Mouse (Mus musculus) CH12.LX (cell line): ENCODE results near the gene Tmem19. TPM values are rescaled to one million over a fixed set of nuclear protein-coding genes. Genes with fewer than 3 reads are reported as not detected.

Experiments used
- DNase-seq: peaks from one replicate; pipeline ENCODE4 v3.0.0-alpha.2; 2013; ENCODE audit errors: extremely low read depth
- H3K27ac ChIP-seq: 2 replicates; pipeline ENCODE4 v1.5.1; 2012; ENCODE audit warnings: low read depth, mild to moderate bottlenecking, control low read depth, moderate library complexity; ENCODE audit not compliant: insufficient read depth
- H3K27me3 ChIP-seq: replicated peaks from 2 replicates; pipeline ENCODE3; 2012; ENCODE audit warnings: inconsistent platforms
- H3K36me3 ChIP-seq, 2 experiments: replicated peaks in 1 of 2; 2 replicates each; pipeline versions ENCODE3 to v1.6.1; 2012; ENCODE audit warnings: inconsistent platforms in 1 of 2, low read length in 1 of 2, mild to moderate bottlenecking in 1 of 2, mixed read lengths in 1 of 2, moderate library complexity in 1 of 2; ENCODE audit not compliant: control insufficient read depth in 1 of 2, insufficient read depth in 1 of 2
- H3K4me1 ChIP-seq, 2 experiments: 2 replicates each; pipeline ENCODE4 v1.6.1; 2012; ENCODE audit warnings: inconsistent platforms in 1 of 2, moderate library complexity in 1 of 2; ENCODE audit not compliant: insufficient read depth in 2 of 2, control insufficient read depth in 1 of 2
- H3K4me2 ChIP-seq: 2 replicates; pipeline ENCODE4 v1.6.1; 2012; ENCODE audit warnings: low read depth, mild to moderate bottlenecking, control low read depth; ENCODE audit not compliant: poor library complexity, insufficient read depth, severe bottlenecking
- H3K4me3 ChIP-seq, 3 experiments: fragments of 150-350 bp in 1 of 3; sonication (generic) in 1 of 3; replicated peaks in 1 of 3; 2 replicates each; pipeline versions ENCODE3 to v1.5.1; 2011 to 2012; ENCODE audit warnings: low read depth in 2 of 3, low read length in 2 of 3, mild to moderate bottlenecking in 2 of 3, moderate library complexity in 2 of 3, control low read depth in 1 of 3, improper control_type of control experiment in 1 of 3, inconsistent platforms in 1 of 3, mixed read lengths in 1 of 3; ENCODE audit not compliant: poor library complexity in 1 of 3
- H3K79me2 ChIP-seq: replicated peaks from 2 replicates; pipeline ENCODE4 v1.6.1; 2012; ENCODE audit warnings: mild to moderate bottlenecking, moderate library complexity; ENCODE audit not compliant: control insufficient read depth, poor library complexity, insufficient read depth, severe bottlenecking; ENCODE audit errors: extremely low read depth
- H3K9ac ChIP-seq: 2 replicates; pipeline ENCODE4 v1.6.1; 2012; ENCODE audit warnings: low read depth, mild to moderate bottlenecking, control low read depth, moderate library complexity; ENCODE audit not compliant: insufficient read depth
- H3K9me3 ChIP-seq: replicated peaks from 2 replicates; pipeline ENCODE3; 2012; ENCODE audit warnings: low read length, inconsistent platforms, mixed read lengths
- BHLHE40 ChIP-seq: IDR thresholded peaks from 2 replicates; pipeline ENCODE4 v1.6.1; 2011; ENCODE audit warnings: mild to moderate bottlenecking, low read depth, low read length, improper control_type of control experiment
- ELF1 ChIP-seq: IDR thresholded peaks from 2 replicates; pipeline ENCODE4 v1.6.1; 2014; ENCODE audit warnings: low read depth, mild to moderate bottlenecking, inconsistent platforms, low read length, improper control_type of control experiment
- HCFC1 ChIP-seq: IDR thresholded peaks from 2 replicates; pipeline ENCODE4 v1.6.1; 2012; ENCODE audit warnings: low read depth, mild to moderate bottlenecking, inconsistent platforms, low read length, improper control_type of control experiment
- JUND ChIP-seq: conservative IDR thresholded peaks from 2 replicates; pipeline ENCODE4 v1.6.1; 2011; ENCODE audit warnings: low read depth, low read length, improper control_type of control experiment
- MAFK ChIP-seq: IDR thresholded peaks from 2 replicates; pipeline ENCODE4 v1.6.1; 2011; ENCODE audit warnings: low read length, improper control_type of control experiment; ENCODE audit not compliant: insufficient replicate concordance
- MAX ChIP-seq: IDR thresholded peaks from 2 replicates; pipeline ENCODE4 v1.6.1; 2011; ENCODE audit warnings: low read length, improper control_type of control experiment
- MAZ ChIP-seq: IDR thresholded peaks from 2 replicates; pipeline ENCODE4 v1.6.1; 2012; ENCODE audit warnings: low read depth, mild to moderate bottlenecking, inconsistent platforms, low read length, improper control_type of control experiment, moderate library complexity
- MEF2A ChIP-seq: IDR thresholded peaks from 2 replicates; pipeline ENCODE4 v1.6.1; 2014; ENCODE audit warnings: low read depth, mild to moderate bottlenecking, inconsistent platforms, low read length, improper control_type of control experiment, borderline replicate concordance
- PAX5 ChIP-seq: IDR thresholded peaks from 2 replicates; pipeline ENCODE4 v1.6.1; 2012; ENCODE audit warnings: low read length, inconsistent platforms, mixed read lengths
- POLR2A ChIP-seq: IDR thresholded peaks from 2 replicates; pipeline ENCODE4 v1.6.1; 2011; ENCODE audit warnings: low read depth, mild to moderate bottlenecking, improper control_type of control experiment, low read length
- RAD21 ChIP-seq: IDR thresholded peaks from 2 replicates; pipeline ENCODE4 v1.6.1; 2011; ENCODE audit warnings: low read depth, mild to moderate bottlenecking, low read length, improper control_type of control experiment, moderate library complexity
- RCOR1 ChIP-seq: conservative IDR thresholded peaks from 2 replicates; pipeline ENCODE4 v1.6.1; 2012; ENCODE audit warnings: low read depth, mild to moderate bottlenecking, inconsistent platforms, low read length, improper control_type of control experiment
- SIN3A ChIP-seq: IDR thresholded peaks from 2 replicates; pipeline ENCODE4 v1.6.1; 2012; ENCODE audit warnings: low read length, improper control_type of control experiment, inconsistent platforms
- TBP ChIP-seq: conservative IDR thresholded peaks from 2 replicates; pipeline ENCODE4 v1.6.1; 2011; ENCODE audit warnings: low read depth, low read length, improper control_type of control experiment
- TCF12 ChIP-seq: IDR thresholded peaks from 2 replicates; pipeline ENCODE4 v1.6.1; 2014; ENCODE audit warnings: low read depth, mild to moderate bottlenecking, inconsistent platforms, low read length, improper control_type of control experiment
- ZC3H11A ChIP-seq: IDR thresholded peaks from 2 replicates; pipeline ENCODE4 v1.6.1; 2012; ENCODE audit warnings: low read depth, mild to moderate bottlenecking, inconsistent platforms, low read length, improper control_type of control experiment
- ZKSCAN1 ChIP-seq: IDR thresholded peaks from 2 replicates; pipeline ENCODE4 v1.6.1; 2012; ENCODE audit warnings: low read depth, inconsistent platforms, low read length, improper control_type of control experiment, borderline replicate concordance
- dilution Hi-C: fragments of 300-500 bp; cut with MboI; formaldehyde crosslinking; loops from 2 replicates; pipeline ENCODE4 v1.14.3; 2020; ENCODE audit warnings: low sequenced_read_pairs; ENCODE audit not compliant: extremely low pct_unique_long_range_greater_than_20kb, extremely low pct_ligation_motif_present
- in situ Hi-C: fragments of 300-500 bp; cut with MboI; formaldehyde crosslinking; loops from 3 replicates; pipeline ENCODE4 v1.14.3; 2019; ENCODE audit warnings: low sequenced_read_pairs, low pct_ligation_motif_present, low pct_unique_long_range_greater_than_20kb, mixed read lengths
- polyA plus RNA-seq: library from polyadenylated mRNA; unstranded; fragments of >175 nt; gene quantifications from 2 replicates; pipeline ENCODE4 v1.2.1, GENCODE M21; 2012; ENCODE audit warnings: low read depth; ENCODE audit not compliant: insufficient read length
- total RNA-seq, 2 experiments: library from RNA; depleted of rRNA; stranded (reverse); fragments of 300-350 nt in 1 of 2; fragments of >200 nt in 1 of 2; gene quantifications; 2 replicates each; pipeline ENCODE4 v1.2.3; 2012 to 2014

Tmem19 gene
- total and polyA plus RNA-seq, 3 experiments, result 25.7 to 29.3 (median 26.0) TPM

DNA sequence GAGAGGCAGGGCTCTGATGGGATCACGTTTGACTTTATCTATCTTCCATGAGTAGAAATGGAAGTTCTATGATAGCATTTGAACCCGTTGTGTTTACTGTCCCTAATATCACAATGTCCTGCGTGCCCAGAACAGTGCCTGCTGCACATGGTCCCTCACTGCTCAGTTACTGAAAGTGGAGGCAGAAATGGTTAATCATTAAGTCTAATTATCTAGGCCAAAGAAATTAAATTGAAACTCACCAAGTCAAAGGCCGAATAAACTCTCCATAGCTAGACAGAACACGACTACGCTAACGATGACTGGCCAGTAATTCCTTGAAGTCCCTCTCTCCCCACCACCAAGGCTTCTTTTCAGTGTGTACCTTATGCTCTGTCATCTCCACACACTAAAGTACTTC, 12.8 kb downstream of the Tmem19 start:
- H3K27me3 ChIP-seq, result no peaks in the 10 kb centered on the region
- in situ Hi-C loops, result no loop called here
- no peaks in the 10 kb centered on the region for H3K79me2 ChIP-seq
- H3K36me3 ChIP-seq, result peaks cover 21 to 46% of the 10 kb centered on the region in 2 experiments
- H3K9ac ChIP-seq, result no peak overlapping the region
- peaks cover 4% of the 10 kb centered on the region for H3K9me3 ChIP-seq
- TF ChIP-seq MAFK (no peak), JUND (no peak), MAZ (no peak), MEF2A (no peak), PAX5 (no peak), HCFC1 (no peak), POLR2A (no peak), SIN3A (no peak), RCOR1 (no peak), ZC3H11A (no peak)
- H3K4me1 ChIP-seq, result peaks cover 4 to 16% of the 10 kb centered on the region in 2 experiments; a peak in 3 of 4 replicates
- H3K4me3 ChIP-seq, result no peak overlapping the region
- no peak for DNase-seq
- no peak overlapping the region for H3K27ac ChIP-seq
- dilution Hi-C loops, result no loop called here
- no peak overlapping the region for H3K4me2 ChIP-seq

DNA sequence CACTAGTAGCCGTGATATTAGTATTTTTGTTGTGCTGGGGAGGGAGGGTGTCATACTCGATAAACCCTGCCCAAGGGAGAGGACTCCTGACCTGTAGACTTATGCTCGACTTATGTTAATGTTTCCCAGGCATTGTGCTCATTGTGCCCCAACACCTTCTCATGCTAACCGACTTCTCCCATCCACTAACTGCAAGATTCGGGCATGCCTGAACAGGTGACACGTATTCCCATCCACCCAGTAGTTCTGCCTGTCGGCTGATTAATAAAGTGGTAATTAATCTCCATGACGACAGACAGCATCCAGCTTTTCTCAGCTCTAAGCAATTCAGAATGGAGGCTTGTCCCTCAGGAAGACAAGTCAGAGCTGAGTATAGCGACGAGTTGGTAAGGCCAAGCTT, 13.3 kb downstream of the Tmem19 start:
- dilution Hi-C loops, result no loop called here
- Histone ChIP-seq H3K79me2 (no peaks in the 10 kb centered on the region), H3K36me3 (peaks cover 21 to 45% of the 10 kb centered on the region in 2 experiments), H3K27ac (no peak overlapping the region), H3K27me3 (no peaks in the 10 kb centered on the region), H3K4me1 (peaks cover 4 to 16% of the 10 kb centered on the region in 2 experiments; a peak in 3 of 4 replicates), H3K4me3 (no peak overlapping the region), H3K9ac (no peak overlapping the region), H3K9me3 (peaks cover 4% of the 10 kb centered on the region), H3K4me2 (no peak overlapping the region)
- no peak for TF ChIP-seq HCFC1
- TF ChIP-seq TBP, result no peak
- no peak for TF ChIP-seq ZKSCAN1
- TF ChIP-seq BHLHE40, result no peak
- no peak for TF ChIP-seq JUND
- DNase-seq, result no peak
- in situ Hi-C loops, result no loop called here

DNA sequence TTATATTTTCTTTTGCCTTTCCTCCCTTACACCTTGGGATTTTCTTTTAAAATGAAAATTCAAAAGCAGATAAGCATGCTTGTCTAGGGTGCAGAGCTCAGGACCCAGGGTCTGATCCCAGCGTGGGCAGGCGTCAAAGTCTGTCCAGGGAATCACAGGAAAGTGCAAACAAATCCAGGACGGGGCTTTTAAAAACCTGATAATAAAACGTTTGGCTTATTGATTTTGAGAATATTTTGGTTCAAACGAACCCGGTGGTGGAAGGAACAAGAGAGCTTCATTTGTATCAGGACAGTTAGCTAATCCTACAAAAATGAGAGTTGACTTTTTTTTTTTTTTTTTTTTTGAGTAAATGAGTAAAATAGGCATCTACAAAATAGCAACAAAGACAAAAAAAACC, 14.2 kb downstream of the Tmem19 start:
- H3K27me3 ChIP-seq, result no peaks in the 10 kb centered on the region
- H3K9me3 ChIP-seq, result peaks cover 4% of the 10 kb centered on the region
- no peak for DNase-seq
- H3K36me3 ChIP-seq, result peaks cover 24 to 48% of the 10 kb centered on the region in 2 experiments
- no peaks in the 10 kb centered on the region for H3K79me2 ChIP-seq
- H3K4me3 ChIP-seq, result no peak overlapping the region
- no peak overlapping the region for H3K4me2 ChIP-seq
- no peak for TF ChIP-seq MAX
- no peak for TF ChIP-seq RCOR1
- TF ChIP-seq ELF1, result no peak
- no peak for TF ChIP-seq MAZ
- TF ChIP-seq RAD21, result no peak
- no peak for TF ChIP-seq BHLHE40
- no peak for TF ChIP-seq TCF12
- H3K9ac ChIP-seq, result no peak overlapping the region
- dilution Hi-C loops, result no loop called here
- in situ Hi-C loops, result no loop called here
- H3K27ac ChIP-seq, result no peak overlapping the region
- peaks cover 7 to 23% of the 10 kb centered on the region in 2 experiments for H3K4me1 ChIP-seq
